Mouse (Mus musculus): ENCODE data around the gene Lcmt1.
A peak's percentile ranks its signal among the peaks of the same experiment; 100 is the strongest.

The Lcmt1 gene

DNA sequence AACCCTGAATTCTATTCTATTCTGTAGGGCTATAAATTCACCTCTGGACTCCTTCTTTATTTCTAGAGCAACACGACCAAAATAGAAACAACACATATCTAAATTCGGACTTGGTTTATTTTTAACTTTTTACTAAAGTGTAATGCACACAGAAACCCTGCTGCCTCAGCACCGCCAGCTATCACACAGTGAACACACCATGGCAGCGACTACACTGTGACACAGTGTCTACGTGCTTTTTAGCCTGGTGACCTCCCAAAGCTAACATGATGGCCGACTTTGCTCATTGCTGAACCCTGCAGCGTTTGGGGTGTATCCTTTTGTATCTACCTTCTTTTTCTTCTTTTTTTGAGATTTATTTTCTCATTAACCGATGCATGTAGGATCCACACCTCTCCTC, 83.5 kb downstream of the Lcmt1 start:
- no peak for DNase-seq (ENCODE audit: low spot score in 2 of 2)

DNA sequence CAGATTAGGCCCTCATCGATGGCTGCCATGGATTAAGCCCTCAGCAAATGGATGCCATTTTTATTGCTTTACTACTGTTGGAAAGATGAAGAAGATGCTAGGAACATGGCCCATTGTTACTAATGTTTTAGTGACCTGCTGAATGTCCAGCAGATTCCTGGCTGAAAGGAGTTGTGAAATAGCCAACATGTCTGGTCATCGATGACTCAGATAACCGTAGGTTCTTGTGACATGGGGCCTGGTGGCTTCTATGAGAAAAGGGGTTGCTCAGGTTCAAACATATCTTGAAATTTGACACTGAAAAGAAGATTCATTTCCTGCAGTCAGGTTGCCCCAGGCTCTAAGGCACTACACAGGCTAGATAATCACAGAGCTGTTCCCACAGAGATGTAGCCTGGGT, 85.5 kb downstream of the Lcmt1 start:
- no peak for DNase-seq (ENCODE audit: low spot score in 2 of 2)

DNA sequence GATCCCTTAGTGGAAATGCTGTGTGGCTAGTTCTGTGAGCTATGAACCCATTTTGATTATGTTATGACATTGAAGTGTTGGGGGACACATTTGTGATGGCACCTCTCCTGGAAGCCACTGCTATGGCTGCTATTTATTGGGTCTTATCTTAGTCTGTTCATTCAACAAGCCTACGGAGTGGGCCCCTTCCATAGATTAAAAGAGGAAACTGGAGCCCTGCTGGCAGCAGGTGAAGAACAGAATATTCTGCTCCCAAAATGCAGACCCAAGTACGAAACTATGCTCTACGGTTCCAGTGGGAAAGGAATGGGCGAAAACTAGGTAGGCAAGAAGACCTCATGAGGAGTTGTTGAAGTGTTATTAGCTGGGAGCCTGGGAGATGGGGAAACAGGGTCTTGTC, 88.7 kb downstream of the Lcmt1 start:
- no peak for DNase-seq (ENCODE audit: low spot score in 2 of 2)

DNA sequence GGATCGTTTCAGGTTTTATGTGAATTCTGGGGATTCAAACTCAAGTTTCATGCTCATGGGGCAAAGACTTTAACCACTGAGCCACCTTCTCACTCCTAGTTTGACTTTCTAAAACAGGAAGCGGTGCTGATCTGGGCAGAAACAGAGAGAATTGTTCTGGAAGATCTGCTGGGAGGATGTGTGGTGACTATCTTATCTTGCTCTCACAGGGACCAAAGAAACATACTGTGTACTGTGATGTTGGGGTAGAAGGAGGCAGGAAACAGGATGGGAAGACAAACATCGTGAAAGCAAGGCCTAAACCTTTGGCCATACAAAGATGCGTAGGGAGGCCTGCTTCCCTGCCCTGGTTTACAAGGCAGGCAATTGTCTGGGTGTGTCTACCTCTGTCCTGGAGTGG, 89.7 kb downstream of the Lcmt1 start:
- DNase-seq (ENCODE audit: low spot score in 2 of 2) = no peak

DNA sequence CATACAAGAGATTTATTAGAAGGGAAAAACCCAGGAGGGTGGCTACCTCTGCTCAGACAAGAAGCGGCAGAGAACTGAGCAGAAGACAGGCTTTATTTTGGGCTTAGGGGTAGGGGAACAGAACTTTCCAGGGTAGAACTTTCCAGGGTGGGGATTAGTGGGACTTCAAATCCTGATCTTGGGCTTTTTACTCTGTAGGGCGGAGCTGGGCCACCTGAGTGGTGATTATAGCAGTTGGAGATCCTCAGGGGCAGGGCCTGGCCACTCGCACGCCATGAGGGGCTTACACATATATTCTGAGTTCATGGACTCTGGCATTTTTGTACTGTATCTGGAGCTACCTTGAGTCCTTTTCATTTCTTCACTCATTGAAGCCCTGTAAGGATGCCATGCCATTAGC, 91.7 kb downstream of the Lcmt1 start:
- DNase-seq (ENCODE audit: low spot score in 2 of 2) = no peak

DNA sequence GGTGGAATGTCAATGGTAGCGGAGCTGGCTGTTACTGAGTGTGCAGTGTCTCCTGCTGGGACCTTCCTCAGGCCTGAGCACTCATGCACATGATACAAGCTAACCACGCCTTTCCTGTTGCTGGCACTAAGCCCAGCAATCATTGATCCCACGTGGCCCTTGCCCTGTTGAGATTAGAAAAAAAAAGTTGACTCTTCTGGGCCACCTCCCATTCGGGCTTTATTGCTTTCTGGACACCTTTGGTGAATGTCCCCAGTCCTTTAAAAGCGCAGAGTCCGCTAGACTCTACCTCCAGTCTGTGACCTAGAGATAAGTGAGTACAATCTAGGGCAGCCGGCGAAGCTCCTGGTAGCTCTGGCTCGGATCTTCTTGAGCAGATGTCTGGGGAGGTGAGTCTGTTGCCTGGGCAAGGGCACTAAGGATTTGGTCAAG, 92.5 kb downstream of the Lcmt1 start, which contains the start of gene Aqp8:
Gene Aqp8 (plus strand): TSS at position 222 of the 432 bp plus-strand sequence.
- no peak for DNase-seq (ENCODE audit: low spot score in 2 of 2)

DNA sequence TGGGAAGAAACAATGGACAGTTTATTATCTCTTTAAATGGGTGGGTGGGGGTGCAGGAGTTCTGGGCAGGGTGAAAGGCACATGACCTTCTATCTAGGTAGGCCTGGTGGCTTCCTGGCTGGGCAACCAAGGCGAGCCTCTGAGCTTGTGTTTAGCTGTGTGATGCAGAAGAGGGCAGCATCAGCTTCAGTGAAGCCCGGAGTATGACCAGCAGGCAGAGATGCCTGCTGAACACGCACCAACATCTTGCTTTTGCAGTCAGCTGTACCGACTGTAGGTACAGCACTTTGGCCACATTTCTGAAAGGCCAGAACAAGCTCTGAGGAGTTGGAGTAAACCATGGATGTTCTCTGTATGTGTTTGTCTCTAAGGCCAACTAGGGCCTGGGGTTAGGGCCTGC, 94.0 kb downstream of the Lcmt1 start:
- no peak for DNase-seq (ENCODE audit: low spot score in 2 of 2)

DNA sequence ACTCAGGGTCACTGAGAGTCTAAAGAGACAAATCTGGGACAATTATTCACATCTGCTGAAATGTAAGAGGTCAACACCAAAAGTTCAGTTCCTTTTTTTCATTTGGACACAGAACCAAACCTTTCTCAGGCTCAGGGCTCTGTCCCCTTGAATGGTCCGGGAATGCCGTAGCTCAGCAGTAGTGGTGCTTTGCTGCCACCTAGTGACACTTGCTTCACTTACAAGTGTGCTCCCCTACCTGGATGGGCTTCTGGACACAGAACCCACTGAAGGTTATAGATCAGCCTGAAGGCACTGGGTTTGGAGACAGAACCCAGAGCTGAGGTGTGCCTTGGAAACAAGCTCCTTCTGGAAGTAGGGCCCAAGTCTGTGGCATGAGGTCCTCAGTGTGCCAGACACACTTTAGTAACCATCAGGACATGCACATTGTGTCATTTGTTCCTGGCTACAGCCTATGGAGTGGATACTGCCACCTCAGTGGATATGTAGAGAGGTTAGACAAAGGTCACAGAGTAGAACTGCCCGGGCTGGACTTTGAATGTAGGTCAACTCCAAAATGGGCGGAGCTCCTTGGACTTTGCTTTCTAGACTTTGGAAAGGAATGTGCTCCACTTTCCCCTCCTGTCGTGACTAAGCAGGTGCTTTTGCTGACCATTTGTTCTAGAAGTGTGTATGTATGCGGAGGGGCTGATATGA, 96.3 kb downstream of the Lcmt1 start:
- DNase-seq (ENCODE audit: low spot score in 2 of 2) = peak in 1 of 2 experiments; percentile 72

DNA sequence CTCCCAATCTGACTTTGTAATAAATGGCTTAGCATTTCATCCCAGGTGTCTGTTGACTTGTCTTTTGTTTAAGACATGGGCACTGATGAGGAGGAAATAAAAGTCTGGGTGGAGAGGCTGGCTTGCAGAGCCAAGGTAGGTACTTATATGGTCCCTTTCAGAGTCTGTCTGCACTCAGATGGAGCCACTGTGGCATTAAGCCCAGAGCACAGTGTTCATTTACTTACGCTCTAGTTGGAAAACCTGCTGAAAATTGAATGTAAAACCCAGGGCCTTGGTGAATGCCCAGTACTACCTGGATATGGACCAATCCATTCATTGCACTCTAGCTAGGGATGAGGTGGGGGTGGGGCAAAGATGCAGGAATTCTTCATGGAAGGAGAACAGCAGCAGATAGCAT, 98.4 kb downstream of the Lcmt1 start:
- no peak for DNase-seq (ENCODE audit: low spot score in 2 of 2)

Measured in left cerebral cortex, adult 9 months (tissue).